Mouse (Mus musculus) stomach, postnatal 0 days (tissue): ENCODE results near the gene BC030499. TPM values are rescaled to one million over a fixed set of nuclear protein-coding genes. Genes with fewer than 3 reads are reported as not detected.

Experiments used
- ATAC-seq: fragments of 200-750 bp; cut with Nextera tagmentation; 2 replicates; pipeline ENCODE4 v1.8.0; 2017; ENCODE audit not compliant: low FRiP score, low TSS enrichment
- DNase-seq: peaks from one replicate; pipeline ENCODE4 v3.0.0-alpha.2; 2016; ENCODE audit warnings: low spot score
- H3K27ac ChIP-seq: fragments of 300-500 bp; sonication (generic); replicated peaks from 2 replicates; pipeline ENCODE4 v1.5.1; 2014; ENCODE audit warnings: mild to moderate bottlenecking, control low read depth
- H3K27me3 ChIP-seq: fragments of 300-500 bp; sonication (generic); 2 replicates; pipeline ENCODE4 v1.6.1; 2014; ENCODE audit warnings: low read length; ENCODE audit not compliant: control insufficient read depth, insufficient read depth
- H3K36me3 ChIP-seq: fragments of 300-500 bp; sonication (generic); 2 replicates; pipeline ENCODE4 v1.6.1; 2014; ENCODE audit warnings: low read length, mixed read lengths; ENCODE audit not compliant: control insufficient read depth, insufficient read depth
- H3K4me1 ChIP-seq: fragments of 300-500 bp; sonication (generic); replicated peaks from 2 replicates; pipeline ENCODE4 v1.6.1; 2014; ENCODE audit warnings: antibody characterized with exemption; ENCODE audit not compliant: control insufficient read depth, insufficient read depth
- H3K4me2 ChIP-seq: fragments of 300-500 bp; sonication (generic); replicated peaks from 2 replicates; pipeline ENCODE4 v1.6.1; 2014; ENCODE audit warnings: low read depth, mild to moderate bottlenecking, control low read depth, moderate library complexity
- H3K4me3 ChIP-seq: fragments of 300-500 bp; sonication (generic); 2 replicates; pipeline ENCODE4 v1.5.1; 2014; ENCODE audit warnings: low read depth, low read length, control low read depth
- H3K9ac ChIP-seq: fragments of 300-500 bp; sonication (generic); 2 replicates; pipeline ENCODE4 v1.6.1; 2014; ENCODE audit warnings: mild to moderate bottlenecking, low read length, control low read depth, mixed read lengths
- H3K9me3 ChIP-seq: fragments of 300-500 bp; sonication (generic); 2 replicates; pipeline ENCODE4 v1.6.1; 2016; ENCODE audit warnings: low read length; ENCODE audit not compliant: control insufficient read depth
- CTCF ChIP-seq: IDR thresholded peaks from 2 replicates; pipeline ENCODE4 v1.5.1; 2016; ENCODE audit warnings: antibody characterized with exemption, low read depth, mild to moderate bottlenecking, moderate library complexity
- EP300 ChIP-seq: optimal IDR thresholded peaks from 2 replicates; pipeline ENCODE3; 2016; ENCODE audit warnings: antibody characterized with exemption
- WGBS: fragments of 180-500 bp; shearing (Covaris S2); extraction: QIAGEN DNeasy Blood & Tissue Kit; methylation state at CpG from one replicate; pipeline ENCODE4 v1.1.7; 2014; 5-methylcytosine and 5-hydroxymethylcytosine counted together
- polyA plus RNA-seq: library from polyadenylated mRNA; unstranded; fragments of >200 nt; fragmentation: Nextera tagmentation; extraction: Ambion mirVana; gene quantifications from 2 replicates; pipeline ENCODE4 v1.2.1, GENCODE M21; 2015

BC030499 gene
- polyA plus RNA-seq, 1 experiment from 2014 or later = not detected

DNA sequence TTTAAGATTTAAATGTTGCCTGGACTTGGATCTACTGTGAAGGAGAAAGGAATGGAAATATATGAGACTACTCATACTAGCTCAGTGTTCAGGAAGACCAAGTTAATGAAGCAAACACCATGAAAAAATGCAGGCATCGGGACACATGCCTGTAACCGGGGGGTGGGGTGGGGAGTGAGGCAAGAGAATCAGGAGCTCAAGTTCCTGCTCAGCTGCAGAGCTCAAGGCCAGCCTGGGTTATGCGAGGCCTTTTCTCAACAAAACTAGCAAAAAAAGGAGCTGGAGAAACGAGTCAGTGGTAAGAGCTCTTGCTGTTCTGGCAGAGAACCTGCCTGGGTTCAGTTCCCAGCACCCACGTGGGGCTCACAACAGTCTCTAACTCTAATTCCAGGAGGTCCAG lies 43.4 kb downstream of the BC030499 start:
- no peak overlapping the region for H3K4me2 ChIP-seq
- H3K27ac ChIP-seq = no peak overlapping the region
- no peak overlapping the region for H3K9ac ChIP-seq
- TF ChIP-seq CTCF (no peak), EP300 (no peak)
- ATAC-seq = no peak
- peaks cover 2% of the 10 kb centered on the region; the same call in 1 of the 2 replicates for H3K4me1 ChIP-seq
- no peaks in the 10 kb centered on the region for H3K27me3 ChIP-seq
- 88% methylated on average over 5 of the region's 5 CpGs for WGBS
- DNase-seq = no peak
- no peak overlapping the region for H3K4me3 ChIP-seq
- no peaks in the 10 kb centered on the region for H3K9me3 ChIP-seq
- peaks cover 4% of the 10 kb centered on the region for H3K36me3 ChIP-seq

DNA sequence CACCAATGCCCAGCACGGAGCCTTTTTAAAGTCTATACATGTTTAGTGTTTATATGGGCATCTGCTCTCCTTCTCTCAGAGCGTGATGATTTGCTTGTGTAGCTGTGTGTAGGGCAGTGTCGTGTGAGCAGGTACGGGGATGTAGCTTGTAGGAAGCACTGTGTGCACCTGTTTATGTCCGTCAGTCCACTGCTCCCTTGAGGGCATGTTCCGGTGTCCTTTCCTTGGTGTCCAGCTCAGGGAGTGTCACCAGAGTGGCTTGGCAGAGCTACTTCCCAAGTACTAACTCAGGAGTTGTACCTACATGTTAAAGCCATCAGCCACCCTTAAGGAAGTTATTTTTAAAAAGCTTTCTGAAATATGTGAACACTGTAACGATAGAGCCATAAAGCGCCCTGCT lies 46.4 kb downstream of the BC030499 start:
- H3K36me3 ChIP-seq = peaks cover 9% of the 10 kb centered on the region
- ATAC-seq (no peak), DNase-seq (no peak)
- H3K4me3 ChIP-seq = no peak overlapping the region
- H3K27ac ChIP-seq = no peak overlapping the region
- 95% methylated on average over 8 of the region's 8 CpGs for WGBS
- no peaks in the 10 kb centered on the region for H3K9me3 ChIP-seq
- H3K4me2 ChIP-seq = no peak overlapping the region
- TF ChIP-seq EP300 (no peak), CTCF (no peak)
- no peak overlapping the region for H3K9ac ChIP-seq
- H3K4me1 ChIP-seq = no peaks in the 10 kb centered on the region
- no peaks in the 10 kb centered on the region for H3K27me3 ChIP-seq

GRCm38 (mm10) chr11:78341702-78342101 lies 51.1 kb downstream of the BC030499 start:
- Histone ChIP-seq H3K4me3 (no peak overlapping the region), H3K27ac (no peak overlapping the region), H3K9me3 (no peaks in the 10 kb centered on the region), H3K27me3 (no peaks in the 10 kb centered on the region), H3K36me3 (peaks cover 7% of the 10 kb centered on the region; the same call in 1 of the 2 replicates), H3K9ac (no peak overlapping the region), H3K4me1 (no peaks in the 10 kb centered on the region), H3K4me2 (no peak overlapping the region)
- DNase-seq (no peak), ATAC-seq (no peak)
- 83% methylated on average over 12 of the region's 12 CpGs for WGBS
- TF ChIP-seq EP300 (no peak), CTCF (no peak)

- DNase-seq (peak; percentile 84), ATAC-seq (peak; percentile 83)
- Histone ChIP-seq H3K9ac (peak within 1 kb of the TSS; percentile 85), H3K36me3 (peaks cover 8% of the 10 kb centered on the region; the same call in 1 of the 2 replicates), H3K4me3 (peak within 1 kb of the TSS; percentile 73), H3K4me2 (peak within 1 kb of the TSS; percentile 98), H3K9me3 (no peaks in the 10 kb centered on the region), H3K4me1 (no peaks in the 10 kb centered on the region), H3K27me3 (no peaks in the 10 kb centered on the region), H3K27ac (peak within 1 kb of the TSS; percentile 73)
- TF ChIP-seq CTCF (no peak), EP300 (no peak)
- 2% methylated on average over 62 of the region's 66 CpGs for WGBS
These were observed 53.0 kb downstream of the BC030499 start, which contains the start of gene Unc119 for GRCm38 (mm10) chr11:78343381-78344327. Gene Unc119, plus strand, starts transcription at chr11:78343482.

GRCm38 (mm10) chr11:78344328-78344889 lies 53.8 kb downstream of the BC030499 start:
- Histone ChIP-seq H3K36me3 (peaks cover 8% of the 10 kb centered on the region; the same call in 1 of the 2 replicates), H3K27me3 (no peaks in the 10 kb centered on the region), H3K27ac (peak overlapping the region; percentile 73), H3K9me3 (no peaks in the 10 kb centered on the region), H3K4me2 (peak overlapping the region; percentile 98), H3K4me1 (no peaks in the 10 kb centered on the region), H3K4me3 (peak overlapping the region; percentile 73), H3K9ac (peak overlapping the region; percentile 85; the same call in 1 of the 2 replicates)
- DNase-seq = no peak
- TF ChIP-seq CTCF (no peak), EP300 (no peak)
- 45% methylated on average over 6 of the region's 6 CpGs for WGBS
- no peak for ATAC-seq
